Mouse (Mus musculus): ENCODE measurements around the gene Cep72. TPM values are rescaled to one million over a fixed set of nuclear protein-coding genes. Genes with fewer than 3 reads are reported as not detected.
"Not testable (repeated sequence)": the region's sequence is repeated elsewhere in the genome, so short reads cannot be mapped to it uniquely, and the experiment has no call there.

Gene Cep72
- polyA plus RNA-seq, 1 experiment from 2014 or later, result 8.7 TPM

- no peak for TF ChIP-seq CTCF (IDR thresholded peaks at IDR 0.05; ENCODE audit: low read depth)
- Histone ChIP-seq H3K27me3 (ENCODE audit: insufficient read depth, low read length) (no peaks in the 10 kb centered on the region), H3K27ac (no peak overlapping the region), H3K4me1 (replicated peaks; ENCODE audit: insufficient read depth, low read length) (no peaks in the 10 kb centered on the region), H3K9me3 (replicated peaks; ENCODE audit: low read length) (no peaks in the 10 kb centered on the region), H3K4me2 (ENCODE audit: low read length) (no peak overlapping the region), H3K9ac (ENCODE audit: low read depth, low read length) (no peak overlapping the region), H3K36me3 (ENCODE audit: insufficient read depth, low read length) (no peaks in the 10 kb centered on the region), H3K4me3 (replicated peaks; ENCODE audit: low read depth, low read length) (no peak overlapping the region)
- DNase-seq (ENCODE audit: low spot score), result peak; percentile 22
- WGBS, result 70% methylated on average over 4 of the region's 4 CpGs
- ATAC-seq (replicated peaks; ENCODE audit: low FRiP score, low read depth), result no peak
These were observed 36.7 kb downstream of the Cep72 start for GRCm38 (mm10) chr13:74025151-74026081.

- not testable (repeated sequence) for H3K9ac ChIP-seq (ENCODE audit: low read depth, low read length); H3K27me3 ChIP-seq (ENCODE audit: insufficient read depth, low read length); H3K36me3 ChIP-seq (ENCODE audit: insufficient read depth, low read length); H3K4me3 ChIP-seq (replicated peaks; ENCODE audit: low read depth, low read length); H3K4me2 ChIP-seq (ENCODE audit: low read length); H3K4me1 ChIP-seq (replicated peaks; ENCODE audit: insufficient read depth, low read length); ATAC-seq (replicated peaks; ENCODE audit: low FRiP score, low read depth); H3K9me3 ChIP-seq (replicated peaks; ENCODE audit: low read length); H3K27ac ChIP-seq; DNase-seq (ENCODE audit: low spot score)
- 87% methylated on average over 8 of the region's 8 CpGs for WGBS
These were observed 43.1 kb downstream of the Cep72 start for GRCm38 (mm10) chr13:74019006-74019405.

- no peak for DNase-seq (ENCODE audit: low spot score)
- no peak for TF ChIP-seq CTCF (IDR thresholded peaks at IDR 0.05; ENCODE audit: low read depth)
These were observed 44.7 kb downstream of the Cep72 start for GRCm38 (mm10) chr13:74017426-74017825.

GRCm38 (mm10) chr13:74015908-74016307, 46.2 kb downstream of the Cep72 start:
- no peak for TF ChIP-seq CTCF (IDR thresholded peaks at IDR 0.05; ENCODE audit: low read depth)
- H3K9ac ChIP-seq (ENCODE audit: low read depth, low read length), result no peak overlapping the region
- no peak overlapping the region for H3K27ac ChIP-seq
- DNase-seq (ENCODE audit: low spot score), result peak; percentile 47
- H3K4me1 ChIP-seq (replicated peaks; ENCODE audit: insufficient read depth, low read length), result no peaks in the 10 kb centered on the region
- no peaks in the 10 kb centered on the region for H3K9me3 ChIP-seq (replicated peaks; ENCODE audit: low read length)
- H3K36me3 ChIP-seq (ENCODE audit: insufficient read depth, low read length), result no peaks in the 10 kb centered on the region
- no peak overlapping the region for H3K4me2 ChIP-seq (ENCODE audit: low read length)
- no peak overlapping the region for H3K4me3 ChIP-seq (replicated peaks; ENCODE audit: low read depth, low read length)
- ATAC-seq (replicated peaks; ENCODE audit: low FRiP score, low read depth), result 0 out of 2 replicates have a peak, but pooled peaks have one; percentile 49
- WGBS, result 51% methylated on average over 4 of the region's 4 CpGs
- H3K27me3 ChIP-seq (ENCODE audit: insufficient read depth, low read length), result 0 out of 2 replicates have a peak, but pooled peaks cover 5% of the 10 kb centered on the region

More at GRCm38 (mm10) chr13:74017426-74017825, 44.7 kb downstream of the Cep72 start:
- Histone ChIP-seq H3K27me3 (ENCODE audit: insufficient read depth, low read length) (no peaks in the 10 kb centered on the region), H3K4me3 (replicated peaks; ENCODE audit: low read depth, low read length) (no peak overlapping the region), H3K4me1 (replicated peaks; ENCODE audit: insufficient read depth, low read length) (no peaks in the 10 kb centered on the region), H3K9ac (ENCODE audit: low read depth, low read length) (no peak overlapping the region), H3K4me2 (ENCODE audit: low read length) (no peak overlapping the region), H3K9me3 (replicated peaks; ENCODE audit: low read length) (no peaks in the 10 kb centered on the region), H3K27ac (no peak overlapping the region), H3K36me3 (ENCODE audit: insufficient read depth, low read length) (no peaks in the 10 kb centered on the region)
- WGBS, result 57% methylated on average over 4 of the region's 4 CpGs
- ATAC-seq (replicated peaks; ENCODE audit: low FRiP score, low read depth), result no peak

- ATAC-seq (replicated peaks; ENCODE audit: low FRiP score, low read depth) (no peak), DNase-seq (ENCODE audit: low spot score) (no peak)
- Histone ChIP-seq H3K27ac (no peak overlapping the region), H3K36me3 (ENCODE audit: insufficient read depth, low read length) (no peaks in the 10 kb centered on the region), H3K9me3 (replicated peaks; ENCODE audit: low read length) (no peaks in the 10 kb centered on the region), H3K9ac (ENCODE audit: low read depth, low read length) (no peak overlapping the region), H3K4me3 (replicated peaks; ENCODE audit: low read depth, low read length) (peak overlapping the region; percentile 49), H3K4me1 (replicated peaks; ENCODE audit: insufficient read depth, low read length) (peaks cover 4% of the 10 kb centered on the region; the same call in 1 of the 2 replicates), H3K4me2 (ENCODE audit: low read length) (peak overlapping the region; percentile 92), H3K27me3 (ENCODE audit: insufficient read depth, low read length) (peaks cover 16% of the 10 kb centered on the region)
- 19% methylated on average over 3 of the region's 3 CpGs for WGBS
- TF ChIP-seq CTCF (IDR thresholded peaks at IDR 0.05; ENCODE audit: low read depth), result no peak
These were observed 51.4 kb downstream of the Cep72 start for GRCm38 (mm10) chr13:74010678-74011077.

- H3K9me3 ChIP-seq (replicated peaks; ENCODE audit: low read length), result no peaks in the 10 kb centered on the region
- peaks cover 4% of the 10 kb centered on the region; the same call in 1 of the 2 replicates for H3K4me1 ChIP-seq (replicated peaks; ENCODE audit: insufficient read depth, low read length)
- peak overlapping the region; percentile 40; the same call in 1 of the 2 replicates for H3K9ac ChIP-seq (ENCODE audit: low read depth, low read length)
- no peaks in the 10 kb centered on the region for H3K36me3 ChIP-seq (ENCODE audit: insufficient read depth, low read length)
- DNase-seq (ENCODE audit: low spot score) (peak; percentile 67), ATAC-seq (replicated peaks; ENCODE audit: low FRiP score, low read depth) (peak; percentile 1; the same call in 1 of the 2 replicates)
- H3K27me3 ChIP-seq (ENCODE audit: insufficient read depth, low read length), result peaks cover 16% of the 10 kb centered on the region
- H3K4me2 ChIP-seq (ENCODE audit: low read length), result peak overlapping the region; percentile 92
- no peak for TF ChIP-seq CTCF (IDR thresholded peaks at IDR 0.05; ENCODE audit: low read depth)
- 2% methylated on average over 54 of the region's 55 CpGs for WGBS
- H3K27ac ChIP-seq, result no peak overlapping the region
- H3K4me3 ChIP-seq (replicated peaks; ENCODE audit: low read depth, low read length), result peak overlapping the region; percentile 49
These were observed 52.1 kb downstream of the Cep72 start for GRCm38 (mm10) chr13:74009791-74010614.
